Mouse (Mus musculus) thymus, adult 18-20 months (tissue): ENCODE results near the gene Sparcl1.

Source experiments
- DNase-seq, 2 experiments: peaks; one replicate each; pipeline ENCODE4 v3.0.0; 2022; ENCODE audit warnings: mixed read lengths in 2 of 2

Gene Sparcl1

DNA sequence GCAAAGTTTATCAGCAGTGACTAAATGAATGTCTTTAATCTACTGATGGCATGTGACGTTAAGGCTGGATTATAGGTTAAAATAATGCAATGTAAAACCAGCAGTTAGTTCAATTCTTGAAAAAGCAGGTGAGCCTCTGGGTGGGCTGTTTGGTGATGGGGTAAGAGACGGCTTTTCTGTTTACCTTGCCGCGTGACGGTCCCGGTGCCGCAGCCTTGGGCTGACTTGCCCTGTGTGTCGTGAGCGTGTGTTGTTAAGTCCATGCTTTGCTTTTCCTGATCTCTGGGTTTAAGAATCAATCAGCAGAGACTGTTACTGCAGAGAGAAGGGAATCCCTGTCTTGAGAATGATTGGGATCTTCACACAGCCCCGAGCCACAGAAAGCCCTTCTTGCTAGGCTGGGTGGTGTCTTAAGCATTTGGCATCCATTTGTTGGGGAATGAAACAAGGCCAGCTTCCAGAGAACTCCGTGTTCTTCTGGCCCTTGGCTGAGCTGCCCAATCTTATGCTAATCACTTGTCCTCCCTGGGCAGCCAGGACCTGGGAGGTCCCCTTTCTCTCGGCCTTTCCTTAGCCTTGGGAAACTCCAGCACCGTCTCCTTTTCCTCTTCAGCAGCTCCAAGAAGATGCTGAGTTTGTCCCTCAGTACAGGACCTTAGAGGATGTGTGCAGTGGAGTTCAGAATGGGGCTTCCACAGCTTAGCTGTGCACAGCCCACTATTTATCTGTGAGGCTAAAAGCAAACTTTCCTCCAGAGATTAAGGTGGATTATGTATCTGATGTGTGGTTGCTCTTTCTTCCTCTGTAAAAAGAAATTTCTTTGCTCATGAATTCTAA is 51.4 kb downstream of the Sparcl1 start:
- DNase-seq, result no peak

DNA sequence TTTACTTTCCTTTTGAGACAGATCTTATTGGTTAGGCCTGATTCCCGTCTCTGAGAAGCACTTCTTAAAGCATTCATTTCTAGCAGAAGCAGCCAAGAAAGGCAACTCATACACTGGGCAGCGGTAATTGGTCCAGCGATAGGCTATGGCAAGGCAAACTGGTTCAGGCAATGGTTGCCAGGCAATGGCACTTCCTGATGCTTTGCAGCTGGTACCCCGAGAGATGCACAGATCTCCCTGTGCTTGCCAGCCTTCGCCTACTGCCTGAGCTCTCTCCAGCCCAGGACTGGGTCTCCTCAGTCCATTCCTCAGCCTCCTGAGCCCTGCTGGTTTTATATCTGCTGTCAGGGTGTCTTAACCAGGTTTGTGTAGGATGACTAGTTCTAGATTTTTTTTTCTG is 53.1 kb downstream of the Sparcl1 start:
- no peak for DNase-seq

DNA sequence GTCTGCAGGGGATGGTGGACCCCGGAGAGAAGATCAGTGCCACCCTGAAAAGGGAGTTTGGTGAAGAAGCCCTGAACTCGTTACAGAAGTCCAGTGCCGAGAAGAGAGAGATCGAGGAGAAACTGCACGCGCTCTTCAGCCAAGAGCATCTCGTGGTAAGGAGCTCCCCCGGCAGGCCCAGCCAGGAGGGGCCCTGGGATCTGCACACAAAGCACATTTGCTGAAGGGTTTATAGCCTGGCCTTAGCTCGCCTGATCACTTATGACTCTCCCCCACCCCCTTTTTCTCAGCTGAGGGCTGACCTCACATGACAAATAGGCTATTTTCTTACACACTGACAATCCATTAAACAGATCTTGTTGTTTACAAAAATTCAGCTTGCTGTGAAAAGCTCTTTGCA is 53.9 kb downstream of the Sparcl1 start:
- no peak for DNase-seq

DNA sequence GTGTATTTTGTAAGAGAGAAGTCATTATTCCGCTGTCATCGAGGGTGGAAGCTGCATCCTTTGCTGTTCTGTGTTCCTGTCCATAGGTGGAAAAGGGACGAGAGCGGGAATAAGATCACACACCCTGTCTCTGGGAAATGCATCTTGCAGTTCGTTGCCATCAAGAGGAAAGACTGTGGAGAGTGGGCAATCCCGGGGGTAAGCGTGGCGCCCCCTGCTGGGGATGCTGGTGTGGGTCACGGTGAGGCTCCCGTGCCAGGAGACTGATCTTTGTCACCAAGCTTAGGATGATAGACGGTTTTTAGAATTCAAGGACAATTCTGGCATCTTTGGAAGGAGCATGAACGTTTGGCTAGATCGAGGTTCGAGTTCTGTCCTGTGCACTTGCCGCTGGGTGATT is 55.5 kb downstream of the Sparcl1 start:
- peak; percentile 28 to 32 for DNase-seq

DNA sequence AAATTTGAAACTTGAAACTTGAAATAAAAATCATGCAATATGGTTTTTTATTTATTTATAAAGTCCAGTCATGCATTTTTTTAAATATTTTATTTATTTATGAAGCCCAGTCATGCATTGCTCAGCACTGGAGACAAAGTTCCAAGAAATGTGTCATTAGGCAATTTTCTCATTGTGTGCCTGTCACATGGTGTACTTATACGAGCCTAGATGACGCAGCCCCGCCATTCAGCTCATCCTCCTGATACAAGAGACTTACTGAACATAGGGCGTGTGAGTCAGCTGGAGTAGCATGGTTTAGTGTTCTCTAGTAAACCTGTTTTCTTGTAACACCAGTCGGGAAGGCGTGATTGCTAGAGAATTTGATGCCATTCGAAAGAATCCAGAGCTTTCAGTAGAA is 57.2 kb downstream of the Sparcl1 start:
- no peak for DNase-seq

DNA sequence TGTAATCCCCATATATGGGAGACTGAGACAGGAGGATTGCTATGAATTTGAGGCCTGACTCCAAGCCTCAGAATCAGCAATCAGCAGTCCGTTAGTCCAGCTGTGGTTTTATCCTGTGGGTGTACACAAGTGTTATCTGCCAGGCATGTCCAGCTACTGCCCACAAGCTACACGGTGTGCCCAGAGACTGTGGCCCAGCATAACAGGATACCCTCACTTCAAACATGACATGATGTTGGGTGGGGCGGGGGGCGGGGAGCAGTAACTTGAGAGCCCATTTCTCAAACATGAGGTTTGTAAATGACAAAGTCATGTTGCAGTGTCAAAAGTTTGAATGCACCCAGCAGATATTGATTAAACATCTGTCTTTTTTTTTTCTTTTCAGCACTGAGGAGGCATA is 57.7 kb downstream of the Sparcl1 start:
- no peak for DNase-seq

DNA sequence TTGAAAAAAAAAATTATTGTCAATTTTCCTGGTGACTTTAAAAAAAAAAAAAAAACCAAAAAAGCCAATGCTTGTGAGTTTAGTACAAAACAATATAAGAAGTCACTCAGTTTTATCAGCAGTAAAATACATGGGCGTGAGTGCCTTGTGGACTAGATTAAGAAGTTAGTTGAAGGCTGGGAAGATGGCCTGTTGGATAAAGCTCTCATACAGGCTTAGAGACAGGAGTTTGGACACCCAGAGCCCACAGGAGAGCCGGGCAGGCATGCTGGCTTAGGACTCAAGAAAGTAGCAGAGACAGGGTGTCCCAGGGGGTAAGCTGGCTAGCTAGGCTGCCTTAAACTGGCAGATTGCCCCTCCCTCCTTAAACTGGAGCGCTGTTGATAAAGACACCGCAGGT is 58.6 kb downstream of the Sparcl1 start:
- no peak for DNase-seq

DNA sequence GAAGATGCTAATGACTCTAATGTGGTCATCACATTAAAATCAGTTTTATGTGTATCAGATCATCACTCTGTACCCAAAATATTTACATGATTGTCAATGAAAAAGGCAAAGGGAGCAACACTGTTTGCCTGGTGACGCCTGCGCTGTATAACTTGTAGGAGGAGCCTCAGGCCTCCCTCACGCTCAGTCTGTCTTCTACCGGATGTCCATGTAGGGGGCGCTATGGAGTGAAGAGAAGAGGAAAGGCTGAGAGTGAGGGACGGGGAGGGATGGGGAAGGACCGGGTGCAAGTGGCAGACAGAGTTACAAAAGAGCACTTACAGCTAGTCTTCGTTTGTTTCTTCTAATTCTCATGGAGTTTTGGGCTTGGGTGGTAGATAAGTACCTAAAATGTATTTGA is 60.6 kb downstream of the Sparcl1 start:
- no peak for DNase-seq

DNA sequence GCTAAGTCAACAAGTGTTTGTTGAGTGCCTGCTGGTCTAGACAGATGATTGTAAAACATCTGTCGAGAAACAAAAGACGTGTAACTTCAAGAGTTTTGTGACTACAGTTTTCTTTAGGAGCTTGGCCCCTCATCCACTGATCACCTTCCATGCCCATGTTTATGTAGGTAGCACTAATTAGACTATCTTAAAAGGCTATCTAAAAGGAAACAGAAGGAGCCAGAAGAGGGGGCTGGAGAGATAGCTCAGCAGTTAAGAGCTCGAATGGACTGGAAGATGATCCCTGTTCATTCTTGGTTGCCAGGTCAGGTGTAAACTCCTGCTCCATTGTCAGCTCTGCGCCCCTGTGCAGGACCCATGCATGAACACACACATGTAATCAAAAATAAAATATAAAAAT is 65.4 kb downstream of the Sparcl1 start:
- DNase-seq, result no peak

DNA sequence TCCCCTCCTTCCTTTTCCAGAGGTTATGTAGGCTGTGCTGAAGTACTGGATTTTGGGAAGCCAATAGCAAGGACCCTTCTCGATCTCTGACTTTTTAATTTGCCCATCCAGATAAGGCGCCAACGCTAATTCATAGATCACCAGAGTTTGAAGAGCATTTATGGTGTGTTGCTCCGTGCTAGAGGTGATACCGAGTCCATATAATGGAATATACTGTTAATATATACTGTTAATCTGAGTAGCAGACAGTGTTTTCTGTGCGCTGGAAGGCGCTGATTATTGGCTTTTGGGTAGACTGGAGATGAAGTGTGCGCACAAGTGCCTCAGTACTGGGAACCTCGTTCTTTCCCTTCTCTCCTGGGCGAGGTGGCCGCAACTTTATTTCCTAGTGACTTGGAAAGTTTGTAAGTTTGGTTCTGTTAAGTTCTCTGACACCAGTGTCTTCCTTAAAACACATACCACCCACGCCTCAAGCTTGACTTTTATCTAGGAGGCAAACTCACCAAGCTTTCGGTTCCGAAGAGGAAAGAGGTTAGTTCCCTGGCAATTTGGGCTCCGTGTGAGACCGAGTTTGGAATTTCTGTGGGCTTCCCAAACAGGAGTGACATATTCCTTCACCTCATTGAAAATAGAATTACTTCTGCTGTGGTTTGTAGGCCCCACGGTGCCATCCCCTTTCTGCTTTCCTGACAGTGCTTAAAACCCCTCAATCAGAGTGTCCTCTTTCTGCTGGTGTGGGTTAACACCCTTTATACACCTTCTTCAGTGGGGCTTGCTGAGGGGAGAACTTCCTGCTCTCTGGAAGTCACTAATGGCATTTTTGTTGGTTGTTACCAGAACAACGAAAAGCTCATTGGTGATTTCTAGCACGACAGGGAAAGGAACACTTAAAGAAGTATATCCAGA is 66.1 kb downstream of the Sparcl1 start:
- DNase-seq, result no peak

DNA sequence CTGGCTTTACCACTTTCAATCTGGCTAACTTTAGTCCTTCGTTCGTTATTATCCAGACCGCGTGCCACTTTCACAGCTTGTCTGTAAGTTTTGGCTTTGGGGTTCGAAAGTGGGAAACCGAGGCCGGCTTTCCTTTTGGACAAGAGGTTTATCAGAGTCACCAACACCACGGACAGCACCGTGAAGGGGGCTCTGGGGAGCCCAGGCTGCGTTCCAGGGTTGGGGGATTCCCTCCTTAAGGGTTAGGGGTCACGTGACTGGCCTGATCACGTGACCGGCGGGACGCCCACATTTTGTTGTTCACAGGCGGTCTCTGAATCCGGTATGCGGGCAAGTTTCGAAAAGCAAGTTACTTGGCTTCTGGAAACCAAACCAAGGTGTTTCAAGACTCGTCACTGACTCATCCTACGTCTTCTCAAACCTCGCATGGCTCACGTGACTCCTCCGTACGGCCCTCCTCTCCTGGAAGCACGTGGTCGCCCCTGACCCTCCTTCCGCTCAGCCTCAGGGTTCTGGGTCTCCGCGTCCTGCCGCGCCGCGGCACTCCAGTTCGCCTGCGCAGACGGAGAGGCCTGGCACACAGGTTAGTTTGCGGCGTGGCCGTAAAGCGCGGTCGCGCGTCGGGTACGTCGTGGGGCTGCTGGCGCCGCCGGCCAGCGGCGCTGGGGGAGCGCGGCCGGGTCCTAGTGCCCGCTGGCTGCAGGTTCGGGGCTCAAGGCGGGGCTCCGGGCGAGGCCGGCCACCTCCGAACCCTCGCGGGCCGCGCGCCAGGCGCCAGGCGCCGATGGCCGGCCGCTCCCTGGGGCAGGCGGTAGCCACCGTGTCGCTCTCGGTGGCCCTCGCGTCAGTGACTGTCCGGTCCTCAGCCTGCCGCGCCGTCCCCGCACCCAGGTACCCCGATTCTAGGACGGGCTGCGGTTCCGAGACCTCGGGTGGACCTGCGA is 67.0 kb downstream of the Sparcl1 start, which contains the start of gene Nudt9:
Gene Nudt9, plus strand, starts transcription at position 51 of the 944 bp plus-strand sequence.
- DNase-seq, result peak; percentile 95 to 98

DNA sequence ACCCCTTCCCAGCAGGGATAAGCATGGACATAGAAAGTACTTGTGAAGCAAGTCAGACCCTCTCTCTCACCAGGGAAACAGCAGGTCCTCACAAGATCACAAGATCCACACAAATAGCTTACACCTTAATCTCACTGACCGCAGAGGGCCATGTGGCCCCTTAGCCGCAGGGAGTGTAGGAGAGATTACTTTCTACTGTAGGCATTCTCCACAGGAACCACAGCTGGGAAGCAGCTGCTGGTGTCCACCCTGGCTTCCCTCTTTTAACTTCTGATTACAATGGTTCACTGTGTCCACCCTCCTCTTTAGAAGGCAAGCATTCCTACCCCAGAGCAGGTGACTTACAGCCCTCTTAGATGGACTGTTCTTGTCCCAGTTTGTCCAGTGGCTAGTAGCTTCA is 69.8 kb downstream of the Sparcl1 start:
- DNase-seq, result no peak

DNA sequence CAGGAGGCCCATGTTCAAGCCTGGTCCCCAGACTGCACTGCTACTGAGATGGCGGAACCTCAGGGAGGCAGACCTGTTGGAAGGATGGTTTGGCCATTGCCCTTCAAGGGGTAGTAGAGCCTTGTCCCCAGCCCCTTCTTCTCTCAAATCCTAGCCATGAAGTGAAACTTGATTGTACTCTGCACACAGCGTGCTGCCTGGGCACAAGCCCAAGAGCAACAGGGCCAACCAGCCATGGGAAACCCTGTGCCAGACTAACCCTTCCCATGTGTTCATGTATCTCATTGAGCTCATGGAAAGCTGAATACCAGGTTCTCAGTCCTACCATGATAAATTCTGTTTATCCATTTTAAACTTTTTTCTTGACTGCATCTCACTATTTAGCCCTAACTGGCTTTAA is 70.6 kb downstream of the Sparcl1 start:
- no peak for DNase-seq

DNA sequence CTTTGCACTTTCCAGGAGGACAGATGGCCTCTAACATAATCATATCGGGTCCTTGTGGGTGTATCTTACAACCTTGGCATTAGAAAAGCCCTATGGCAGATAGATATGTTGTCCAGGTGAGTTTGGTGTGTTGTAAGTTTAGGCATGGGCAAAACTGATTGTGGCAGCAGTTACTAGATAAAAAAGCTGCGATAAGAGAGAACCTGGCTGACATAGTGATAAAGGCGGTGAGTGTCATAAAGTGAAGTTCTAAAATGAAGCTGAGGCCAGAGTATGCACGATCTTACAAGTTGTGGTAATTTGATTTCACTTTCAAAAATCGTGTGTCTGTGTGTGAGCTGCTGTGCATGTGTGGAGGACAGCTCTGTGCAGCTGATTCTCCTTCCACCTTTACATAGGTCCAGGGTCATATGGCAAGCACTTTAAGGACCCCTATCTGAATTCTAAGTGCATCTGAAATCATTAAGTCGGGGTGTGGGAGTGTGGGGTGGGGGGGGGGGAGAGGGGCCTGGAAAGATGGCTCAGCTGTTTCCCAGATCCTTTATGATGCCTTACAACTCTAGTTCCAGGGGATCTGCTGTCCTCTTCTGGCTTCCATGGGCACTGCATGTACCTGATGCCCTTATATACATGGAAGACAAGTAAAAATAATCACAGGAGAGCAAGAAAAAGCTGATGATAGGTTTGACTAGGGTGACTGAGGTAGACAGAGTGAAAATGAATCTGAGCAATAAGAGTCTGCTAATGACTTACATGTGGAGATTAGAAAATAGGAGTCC is 74.2 kb downstream of the Sparcl1 start:
- DNase-seq, result no peak

DNA sequence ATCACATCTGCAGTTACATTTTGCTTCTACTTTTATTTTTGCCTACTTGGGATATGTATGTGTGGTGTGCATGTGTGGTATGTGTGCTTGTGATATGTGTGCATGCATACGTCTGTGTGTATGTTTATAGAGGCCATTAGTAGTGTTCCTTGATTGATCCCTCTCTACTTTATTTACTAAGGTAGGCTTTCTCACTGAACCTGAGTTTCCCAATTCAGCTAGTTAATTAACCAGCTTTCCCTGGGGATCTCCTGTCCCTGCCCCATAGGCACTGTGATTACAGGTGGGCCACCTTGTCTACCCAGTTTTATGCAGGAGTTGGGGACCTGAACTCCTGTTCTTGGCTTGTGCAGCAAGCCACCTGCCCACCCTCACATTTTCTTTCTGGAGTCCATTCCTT is 76.8 kb downstream of the Sparcl1 start:
- no peak for DNase-seq

DNA sequence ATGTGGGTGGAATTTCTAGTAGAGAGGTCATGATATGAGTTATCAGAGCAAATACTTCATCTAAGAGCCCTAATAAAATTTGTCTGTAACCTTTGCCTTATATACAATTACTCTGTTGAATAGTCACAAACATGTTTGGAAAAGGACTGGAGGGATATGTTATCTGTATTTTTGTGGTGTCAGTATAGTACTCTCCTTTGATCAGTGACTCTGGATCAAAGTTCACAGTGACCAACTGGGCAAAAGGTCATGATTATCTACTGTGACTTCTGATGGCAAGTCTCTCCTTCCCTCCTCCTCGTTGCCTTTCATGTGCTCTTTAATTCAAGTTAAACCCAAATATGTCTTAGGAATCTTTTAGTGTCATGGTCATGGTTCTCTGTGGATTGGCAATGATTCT is 77.7 kb downstream of the Sparcl1 start:
- no peak for DNase-seq

DNA sequence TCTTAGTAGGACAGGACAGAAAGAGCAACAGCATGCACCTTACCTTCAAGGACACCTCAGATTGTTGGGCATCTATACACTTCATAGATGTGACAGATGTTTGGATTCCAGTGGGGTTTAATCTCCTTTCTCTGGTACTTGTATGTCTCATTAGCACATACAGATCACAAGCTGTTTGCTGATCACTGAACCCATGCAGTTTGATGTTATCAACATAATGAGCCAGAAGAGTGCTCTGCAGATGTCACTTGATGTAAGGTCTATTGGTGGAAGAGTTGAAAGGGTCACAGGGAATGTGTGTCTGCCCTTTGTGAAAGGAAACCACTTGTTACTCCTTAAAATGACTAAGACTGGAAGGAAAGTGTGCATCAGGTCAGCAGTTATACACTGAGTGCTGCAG is 78.5 kb downstream of the Sparcl1 start:
- DNase-seq, result no peak

DNA sequence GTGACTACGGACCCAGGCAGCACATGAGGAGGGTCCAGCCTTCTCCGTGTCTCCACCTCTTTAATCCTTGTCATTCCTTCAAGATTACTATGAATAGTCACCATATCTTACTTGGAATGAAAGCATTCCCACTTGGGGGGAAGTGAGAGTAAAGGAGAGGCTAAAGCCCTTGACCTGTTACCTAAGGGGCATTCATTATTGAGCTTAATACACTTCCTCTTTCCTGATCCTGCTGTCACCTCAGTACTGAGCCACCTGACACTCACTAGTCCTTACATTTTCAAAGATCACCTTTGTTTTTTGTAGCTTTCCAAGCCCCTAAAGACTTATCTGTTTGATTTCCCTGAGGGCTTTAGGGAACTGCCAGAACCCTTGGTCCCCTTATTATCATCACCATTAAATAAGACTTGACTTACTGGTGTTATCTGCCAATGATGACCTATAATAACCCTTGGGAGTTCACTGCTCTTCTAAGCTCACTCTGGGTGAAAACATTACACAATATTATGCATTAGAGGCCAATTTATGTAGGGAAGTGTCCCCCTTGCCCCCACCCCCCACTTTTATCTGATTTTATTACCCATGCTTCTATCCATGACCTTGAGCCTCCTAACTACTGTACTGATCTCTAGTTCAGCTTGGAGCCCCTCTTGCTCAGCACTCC is 81.0 kb downstream of the Sparcl1 start:
- no peak for DNase-seq
